Mouse (Mus musculus) limb, embryonic 11.5 days (tissue): ENCODE data around the gene Nptxr. TPM values are rescaled to one million over a fixed set of nuclear protein-coding genes. Genes with fewer than 3 reads are reported as not detected.

Source experiments
- ATAC-seq: fragments of 200-750 bp; cut with Nextera tagmentation; 2 replicates; pipeline ENCODE4 v1.8.0; 2017; ENCODE audit warnings: low read depth; ENCODE audit not compliant: insufficient number of reproducible peaks, low FRiP score, low TSS enrichment
- DNase-seq: peaks from one replicate; pipeline ENCODE4 v3.0.0-alpha.2; 2015; ENCODE audit warnings: low spot score
- H3K27ac ChIP-seq: fragments of 300-500 bp; sonication (generic); replicated peaks from 2 replicates; pipeline ENCODE4 v1.5.1; 2014; ENCODE audit warnings: low read depth, mild to moderate bottlenecking, low read length
- H3K27me3 ChIP-seq: fragments of 300-500 bp; sonication (generic); 2 replicates; pipeline ENCODE4 v1.6.1; 2014; ENCODE audit warnings: mild to moderate bottlenecking, low read length, mixed read lengths; ENCODE audit not compliant: control insufficient read depth, insufficient read depth
- H3K36me3 ChIP-seq: fragments of 300-500 bp; sonication (generic); 2 replicates; pipeline ENCODE4 v1.6.1; 2014; ENCODE audit warnings: mild to moderate bottlenecking, low read length, moderate library complexity, mixed read lengths; ENCODE audit not compliant: control insufficient read depth, insufficient read depth
- H3K4me1 ChIP-seq: fragments of 300-500 bp; sonication (generic); 2 replicates; pipeline ENCODE4 v1.6.1; 2014; ENCODE audit warnings: low read length, mixed read lengths; ENCODE audit not compliant: control insufficient read depth, insufficient read depth
- H3K4me2 ChIP-seq: fragments of 300-500 bp; sonication (generic); 2 replicates; pipeline ENCODE4 v1.6.1; 2014; ENCODE audit warnings: low read depth, mild to moderate bottlenecking, moderate library complexity; ENCODE audit not compliant: severe bottlenecking
- H3K4me3 ChIP-seq: fragments of 300-500 bp; sonication (generic); 2 replicates; pipeline ENCODE4 v1.5.1; 2014; ENCODE audit warnings: low read depth, low read length
- H3K9ac ChIP-seq: fragments of 300-500 bp; sonication (generic); 2 replicates; pipeline ENCODE4 v1.6.1; 2014; ENCODE audit warnings: mild to moderate bottlenecking, low read length
- H3K9me3 ChIP-seq: fragments of 300-500 bp; sonication (generic); 2 replicates; pipeline ENCODE4 v1.6.1; 2016; ENCODE audit warnings: low read length; ENCODE audit not compliant: control insufficient read depth
- WGBS: fragments of 180-500 bp; shearing (Covaris S2); extraction: QIAGEN DNeasy Blood & Tissue Kit; methylation state at CpG from one replicate; pipeline ENCODE4 v1.1.7; 2014; 5-methylcytosine and 5-hydroxymethylcytosine counted together
- polyA plus RNA-seq: library from polyadenylated mRNA; unstranded; fragments of >200 nt; fragmentation: Nextera tagmentation; extraction: Ambion mirVana; gene quantifications from 2 replicates; pipeline ENCODE4 v1.2.1, GENCODE M21; 2014

Gene Nptxr
- polyA plus RNA-seq, 1 experiment from 2014 or later: 0.37 TPM

DNA sequence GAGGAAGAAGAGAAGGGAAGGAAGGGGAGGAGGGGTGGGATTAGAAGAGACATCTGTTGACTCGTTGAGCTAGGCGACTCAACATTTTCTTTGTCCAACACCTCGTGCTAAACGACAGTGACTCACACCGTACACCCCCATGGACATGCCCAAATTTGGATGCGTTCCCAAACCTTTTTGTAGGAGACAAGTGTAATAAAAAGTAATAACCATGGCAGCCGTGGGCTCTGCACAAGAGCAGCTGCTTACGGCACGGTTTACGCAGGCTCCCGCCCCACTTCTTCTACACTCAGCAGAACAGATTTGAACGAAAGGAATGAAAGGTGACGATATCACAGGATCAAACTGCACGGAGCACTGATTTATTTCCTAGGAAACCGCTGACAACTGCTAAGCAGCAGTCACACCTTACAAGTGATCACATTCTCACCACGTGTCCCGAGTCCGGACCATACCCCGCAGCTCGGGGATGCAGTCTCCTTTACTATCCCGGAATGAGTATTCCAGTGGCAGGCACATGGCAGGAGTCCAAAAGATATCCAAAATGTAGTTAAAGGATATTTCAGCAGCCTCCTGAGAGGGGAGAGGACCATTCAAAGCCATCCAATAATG is 33.8 kb downstream of the Nptxr start:
- no peak overlapping the region for H3K9ac ChIP-seq
- H3K4me2 ChIP-seq: no peak overlapping the region
- H3K4me3 ChIP-seq: no peak overlapping the region
- 79% methylated on average over 21 of the region's 21 CpGs for WGBS
- H3K27me3 ChIP-seq: no peaks in the 10 kb centered on the region
- no peaks in the 10 kb centered on the region for H3K36me3 ChIP-seq
- ATAC-seq: no peak
- no peak for DNase-seq
- H3K27ac ChIP-seq: no peak overlapping the region
- peaks cover 5% of the 10 kb centered on the region; the same call in 1 of the 2 replicates for H3K4me1 ChIP-seq
- H3K9me3 ChIP-seq: no peaks in the 10 kb centered on the region

DNA sequence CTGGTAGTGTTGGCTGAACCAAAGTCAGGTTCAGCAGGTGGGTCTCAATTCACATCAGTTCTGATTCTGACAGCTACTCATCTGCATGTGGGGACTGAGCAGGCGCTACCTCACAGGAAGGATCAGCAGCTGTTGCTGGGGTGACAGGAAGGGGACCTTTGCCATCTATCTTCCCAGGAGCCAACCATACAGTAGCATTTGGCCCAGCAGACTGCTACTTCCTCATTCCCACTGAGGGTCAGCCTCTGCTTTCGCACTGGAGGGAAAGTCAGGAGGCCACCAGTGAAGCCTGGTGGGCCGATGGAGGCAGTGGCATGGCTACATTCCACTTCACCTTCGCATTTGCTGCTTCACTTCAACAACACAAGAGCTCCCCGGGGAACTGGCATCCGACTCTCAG is 36.3 kb downstream of the Nptxr start:
- Histone ChIP-seq H3K4me1 (no peaks in the 10 kb centered on the region), H3K4me2 (no peak overlapping the region), H3K27me3 (no peaks in the 10 kb centered on the region), H3K36me3 (no peaks in the 10 kb centered on the region), H3K27ac (no peak overlapping the region), H3K9me3 (no peaks in the 10 kb centered on the region), H3K9ac (0 out of 2 replicates have a peak overlapping the region, but pooled peaks have one; percentile 7), H3K4me3 (no peak overlapping the region)
- ATAC-seq (no peak), DNase-seq (no peak)
- 71% methylated on average over 6 of the region's 6 CpGs for WGBS

DNA sequence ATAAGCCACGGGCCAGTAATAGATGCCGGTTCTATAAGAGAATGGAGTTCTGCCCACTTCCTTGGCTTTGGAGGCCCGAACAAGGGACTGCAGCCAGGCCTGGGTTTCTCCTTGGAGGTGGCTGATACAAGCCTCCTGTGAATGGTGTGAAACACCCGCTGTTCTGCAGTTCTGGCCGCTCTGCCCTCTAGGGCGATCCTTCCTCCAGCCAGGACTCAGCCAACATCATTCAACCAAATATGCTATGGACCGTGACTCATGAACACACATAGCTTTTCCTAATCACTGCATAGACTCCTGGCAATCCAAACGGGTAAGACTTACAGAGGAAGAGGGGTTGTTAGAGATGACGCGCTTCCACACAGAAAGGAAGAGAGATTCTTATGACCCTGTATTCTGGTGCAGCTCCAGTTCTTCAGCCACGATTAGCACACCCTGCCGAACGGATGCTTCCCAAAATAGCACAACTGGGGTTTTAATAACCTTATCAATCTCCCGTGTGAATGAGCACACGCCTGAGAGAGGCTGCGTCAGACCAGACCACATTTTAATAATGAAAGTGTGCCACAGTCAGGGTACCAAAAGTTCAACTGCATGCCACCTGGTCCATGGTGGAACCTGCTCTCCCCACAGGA is 37.1 kb downstream of the Nptxr start:
- Histone ChIP-seq H3K27ac (no peak overlapping the region), H3K4me2 (no peak overlapping the region), H3K36me3 (no peaks in the 10 kb centered on the region), H3K27me3 (no peaks in the 10 kb centered on the region), H3K9me3 (no peaks in the 10 kb centered on the region), H3K9ac (no peak overlapping the region), H3K4me1 (no peaks in the 10 kb centered on the region), H3K4me3 (no peak overlapping the region)
- no peak for DNase-seq
- ATAC-seq: no peak
- 90% methylated on average over 16 of the region's 16 CpGs for WGBS

DNA sequence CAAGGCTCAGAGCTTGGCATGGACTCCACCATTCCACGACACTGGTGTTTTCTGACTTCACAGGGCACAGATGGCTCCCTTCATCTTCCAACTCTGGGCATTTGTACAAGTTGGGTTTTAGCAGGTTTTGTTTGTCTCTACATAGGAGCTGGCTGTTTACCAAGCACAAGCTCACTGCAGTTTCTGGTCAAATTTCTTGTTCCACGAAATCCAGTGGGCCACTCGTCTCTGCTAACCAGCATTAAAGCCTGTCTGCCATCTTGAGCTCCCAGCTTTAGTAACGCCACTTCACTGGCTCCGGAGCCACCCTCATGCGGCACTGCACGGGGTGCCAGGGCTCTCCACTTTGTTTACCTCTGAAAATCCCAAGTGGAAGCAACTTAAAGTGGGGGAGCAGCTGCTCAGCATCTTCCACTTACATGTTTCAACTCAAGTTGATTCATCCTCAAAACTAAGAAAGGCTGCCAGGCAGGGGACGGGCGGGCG is 37.9 kb downstream of the Nptxr start:
- no peak overlapping the region for H3K9ac ChIP-seq
- DNase-seq: no peak
- 88% methylated on average over 10 of the region's 10 CpGs for WGBS
- no peaks in the 10 kb centered on the region for H3K4me1 ChIP-seq
- ATAC-seq: no peak
- H3K9me3 ChIP-seq: no peaks in the 10 kb centered on the region
- H3K27ac ChIP-seq: no peak overlapping the region
- no peak overlapping the region for H3K4me3 ChIP-seq
- H3K4me2 ChIP-seq: no peak overlapping the region
- no peaks in the 10 kb centered on the region for H3K27me3 ChIP-seq
- no peaks in the 10 kb centered on the region; the same call in 1 of the 2 replicates for H3K36me3 ChIP-seq

DNA sequence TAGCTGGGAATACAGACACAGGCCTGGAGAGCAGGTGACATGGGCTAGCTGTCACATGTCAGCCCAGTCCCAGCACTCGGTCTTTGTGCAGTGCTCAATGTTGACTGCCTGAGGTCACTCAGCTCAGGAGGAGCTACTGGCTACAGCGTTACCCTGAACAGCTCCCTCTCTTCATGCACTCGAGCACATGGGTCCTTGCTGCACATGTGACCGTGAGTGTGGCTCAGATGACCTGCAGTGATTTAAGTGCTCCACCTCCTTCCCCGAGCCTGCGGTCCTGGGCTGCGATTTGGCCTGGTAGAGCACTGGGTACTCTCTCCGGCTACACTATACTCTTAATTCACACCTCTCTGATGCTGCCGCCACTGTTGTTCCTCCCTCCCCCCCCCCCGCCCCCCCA is 38.4 kb downstream of the Nptxr start:
- DNase-seq (no peak), ATAC-seq (no peak)
- Histone ChIP-seq H3K4me3 (no peak overlapping the region), H3K27me3 (no peaks in the 10 kb centered on the region), H3K4me2 (no peak overlapping the region), H3K9me3 (no peaks in the 10 kb centered on the region), H3K4me1 (no peaks in the 10 kb centered on the region), H3K36me3 (no peaks in the 10 kb centered on the region; the same call in 1 of the 2 replicates), H3K27ac (no peak overlapping the region), H3K9ac (no peak overlapping the region)
- WGBS: 45% methylated on average over 10 of the region's 10 CpGs

DNA sequence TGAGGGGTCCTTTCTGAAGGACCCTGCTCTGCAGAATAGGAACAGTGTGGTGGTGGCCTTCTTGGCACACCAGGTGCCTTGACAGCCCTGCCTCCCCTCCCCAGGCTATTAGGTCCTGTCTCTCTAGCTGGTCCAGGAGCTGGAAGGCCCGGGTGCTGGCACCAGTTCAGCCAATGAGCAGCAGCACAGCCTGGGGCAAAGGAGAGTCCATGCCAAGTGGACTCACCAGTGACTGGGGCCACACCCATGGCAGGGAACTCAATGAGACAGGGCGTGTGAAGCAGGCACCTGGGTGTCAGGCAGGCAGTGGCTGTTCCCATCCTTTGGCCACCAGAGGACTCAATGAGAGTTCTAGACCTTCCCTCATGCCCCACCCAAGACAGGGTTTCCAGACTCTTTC is 39.2 kb downstream of the Nptxr start:
- no peaks in the 10 kb centered on the region for H3K4me1 ChIP-seq
- DNase-seq: no peak
- H3K4me3 ChIP-seq: no peak overlapping the region
- H3K9me3 ChIP-seq: no peaks in the 10 kb centered on the region
- no peak overlapping the region for H3K9ac ChIP-seq
- H3K27me3 ChIP-seq: no peaks in the 10 kb centered on the region
- H3K36me3 ChIP-seq: no peaks in the 10 kb centered on the region; the same call in 1 of the 2 replicates
- no peak overlapping the region for H3K27ac ChIP-seq
- no peak overlapping the region for H3K4me2 ChIP-seq
- ATAC-seq: no peak
- WGBS: 81% methylated on average over 2 of the region's 2 CpGs

DNA sequence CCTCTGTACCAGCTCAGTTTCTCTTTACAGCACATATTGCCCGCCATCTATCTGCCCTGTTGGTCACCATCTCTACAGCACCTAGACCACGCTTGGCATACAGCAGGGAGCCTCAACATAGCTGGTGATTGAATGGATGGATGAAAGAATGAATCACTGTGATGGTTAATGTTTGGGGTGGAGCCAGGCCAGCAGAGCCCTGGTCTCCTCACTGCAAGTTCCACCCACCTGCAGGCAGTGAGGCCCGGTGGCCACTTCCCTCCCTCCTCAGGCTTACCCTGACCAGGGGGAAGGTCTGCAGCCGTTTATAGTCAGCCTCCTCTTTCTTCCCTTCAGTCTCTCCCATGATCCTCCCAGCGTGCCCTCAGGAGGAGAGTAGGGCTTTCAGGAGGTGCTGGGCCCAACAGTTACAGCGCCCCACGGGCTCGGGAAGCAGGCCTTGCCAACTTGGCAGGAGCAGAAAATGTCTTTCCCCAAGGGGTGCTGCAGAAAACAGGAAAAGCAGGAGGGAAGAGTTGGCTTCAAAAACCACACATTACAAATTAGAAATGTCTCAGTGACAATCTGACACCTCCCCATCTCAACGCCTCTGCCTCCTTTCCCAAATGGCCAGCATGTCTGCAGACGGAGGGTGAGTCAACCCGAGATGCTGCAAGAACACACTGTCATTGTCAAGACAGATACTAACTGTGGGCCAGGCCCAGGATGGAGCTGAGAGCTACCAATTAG is 39.9 kb downstream of the Nptxr start:
- ATAC-seq (no peak), DNase-seq (no peak)
- 84% methylated on average over 11 of the region's 11 CpGs for WGBS
- no peak overlapping the region for H3K27ac ChIP-seq
- H3K4me3 ChIP-seq: no peak overlapping the region
- no peaks in the 10 kb centered on the region for H3K9me3 ChIP-seq
- H3K36me3 ChIP-seq: no peaks in the 10 kb centered on the region; the same call in 1 of the 2 replicates
- no peaks in the 10 kb centered on the region for H3K4me1 ChIP-seq
- H3K27me3 ChIP-seq: no peaks in the 10 kb centered on the region
- 0 out of 2 replicates have a peak overlapping the region, but pooled peaks have one; percentile 12 for H3K9ac ChIP-seq
- no peak overlapping the region for H3K4me2 ChIP-seq

DNA sequence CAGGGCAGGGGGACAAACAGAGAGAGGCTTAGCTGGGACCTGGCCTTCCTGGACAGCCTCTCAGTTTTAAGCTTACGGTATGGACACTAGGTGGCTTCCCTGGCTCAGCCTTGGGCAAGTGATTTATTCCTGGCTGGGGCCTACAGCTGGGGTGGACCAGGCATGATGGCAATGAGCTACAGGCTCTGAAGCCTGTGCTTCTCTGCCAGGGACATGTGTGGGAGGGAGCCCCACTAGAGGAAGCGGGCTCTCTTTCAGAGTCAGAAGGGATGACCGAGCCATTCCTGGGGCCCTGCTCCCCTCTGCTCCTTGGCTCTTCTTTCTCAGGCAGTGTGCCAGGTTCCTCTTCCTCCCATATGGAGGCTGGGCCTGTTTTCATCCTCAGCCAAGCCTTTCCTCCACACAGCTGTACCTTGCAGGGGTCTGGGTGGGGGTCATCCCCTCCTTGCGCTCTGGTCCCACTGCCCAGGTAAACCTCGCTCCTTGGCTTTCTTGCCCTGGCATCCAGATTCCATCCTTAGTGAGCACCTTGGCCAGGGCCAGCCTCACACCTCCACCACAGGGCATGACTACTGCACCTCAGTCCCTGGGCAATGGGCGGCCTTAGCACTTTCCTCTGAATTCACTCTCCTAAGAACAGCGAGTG is 40.8 kb downstream of the Nptxr start:
- DNase-seq (no peak), ATAC-seq (no peak)
- no peaks in the 10 kb centered on the region for H3K4me1 ChIP-seq
- H3K36me3 ChIP-seq: no peaks in the 10 kb centered on the region; the same call in 1 of the 2 replicates
- no peak overlapping the region for H3K9ac ChIP-seq
- no peak overlapping the region for H3K27ac ChIP-seq
- no peaks in the 10 kb centered on the region for H3K9me3 ChIP-seq
- no peak overlapping the region for H3K4me2 ChIP-seq
- no peaks in the 10 kb centered on the region for H3K27me3 ChIP-seq
- no peak overlapping the region for H3K4me3 ChIP-seq
- whole genome bisulfite sequencing: 90% methylated on average over 7 of the region's 7 CpGs
